Mouse (Mus musculus) cortical plate, adult 2 months (tissue): ENCODE data around the gene Cadm2.

Experiments
- CTCF ChIP-seq: fragments of 200-500 bp; IDR thresholded peaks from 2 replicates; pipeline ENCODE4 v1.5.1; 2011; ENCODE audit warnings: mild to moderate bottlenecking, control low read depth, low read length; ENCODE audit not compliant: insufficient read depth; ENCODE audit errors: extremely low read depth
- POLR2A ChIP-seq: fragments of 200-500 bp; IDR thresholded peaks from 2 replicates; pipeline ENCODE4 v1.6.1; 2011; ENCODE audit warnings: mild to moderate bottlenecking, low read length, control low read depth; ENCODE audit not compliant: insufficient read depth; ENCODE audit errors: extremely low read depth

DNA sequence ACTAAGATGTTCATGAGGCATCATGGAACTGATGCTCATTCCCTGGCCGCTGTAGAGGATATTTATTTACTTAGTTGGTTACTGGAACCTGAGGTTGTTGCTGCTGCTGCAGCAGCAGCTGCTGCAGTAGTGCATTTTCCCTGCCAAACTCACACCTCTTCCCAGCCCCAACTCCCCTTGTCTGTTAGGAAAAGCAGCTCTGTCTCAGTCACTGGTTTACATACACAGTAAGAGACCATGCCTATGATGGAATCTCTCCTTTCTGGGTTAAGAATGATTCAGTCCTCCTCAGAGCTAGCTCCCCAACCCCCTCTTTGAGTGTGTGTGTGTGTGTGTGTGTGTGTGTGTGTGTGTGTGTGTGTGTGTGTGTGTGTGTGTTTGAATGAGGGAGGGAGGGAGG lies 3.5 kb downstream of the Cadm2 start:
- TF ChIP-seq POLR2A, result no peak
- no peak for TF ChIP-seq CTCF
